Mouse (Mus musculus): ENCODE results near the gene Atp6v1g2. TPM values are rescaled to one million over a fixed set of nuclear protein-coding genes. Genes with fewer than 3 reads are reported as not detected.
A peak's percentile ranks its signal among the peaks of the same experiment; 100 is the strongest.

Gene Atp6v1g2
- polyA plus RNA-seq, 1 experiment from 2014 or later, result 122 TPM

DNA sequence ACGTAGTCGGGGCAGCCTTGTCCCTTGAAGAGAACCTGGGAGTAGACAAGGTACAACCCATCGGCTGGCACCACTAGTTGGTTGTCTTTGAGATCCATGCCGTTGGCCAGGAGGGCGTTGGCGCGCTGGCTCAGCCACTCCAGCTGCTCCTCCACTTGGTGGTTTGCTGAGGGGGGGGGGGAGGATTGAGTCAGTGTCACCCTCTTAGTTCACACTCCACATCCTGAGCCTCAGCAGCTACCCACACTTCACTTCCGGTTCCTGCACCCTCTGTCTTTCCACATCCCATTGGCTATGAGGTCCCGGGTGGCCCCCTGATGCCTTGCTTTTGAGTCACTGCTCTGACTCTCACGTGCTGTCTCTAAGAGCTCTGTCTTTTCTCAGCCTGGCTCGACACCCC is 33.1 kb upstream of the Atp6v1g2 start:
- 89% methylated on average over 11 of the region's 11 CpGs for WGBS
- Histone ChIP-seq H3K36me3 (replicated peaks; ENCODE audit: control insufficient read depth, insufficient read depth) (no peaks in the 10 kb centered on the region), H3K9ac (no peak overlapping the region), H3K4me1 (replicated peaks; ENCODE audit: control insufficient read depth, insufficient read depth, low read length) (peaks cover 9% of the 10 kb centered on the region; the same call in 1 of the 2 replicates), H3K27me3 (ENCODE audit: control insufficient read depth, insufficient read depth, low read length) (peaks cover 25% of the 10 kb centered on the region), H3K27ac (no peak overlapping the region), H3K9me3 (ENCODE audit: control insufficient read depth, low read length) (no peaks in the 10 kb centered on the region), H3K4me2 (replicated peaks) (no peak overlapping the region), H3K4me3 (replicated peaks; ENCODE audit: low read length) (no peak overlapping the region)
- ATAC-seq (ENCODE audit: low FRiP score) (no peak), DNase-seq (ENCODE audit: low spot score) (no peak)

DNA sequence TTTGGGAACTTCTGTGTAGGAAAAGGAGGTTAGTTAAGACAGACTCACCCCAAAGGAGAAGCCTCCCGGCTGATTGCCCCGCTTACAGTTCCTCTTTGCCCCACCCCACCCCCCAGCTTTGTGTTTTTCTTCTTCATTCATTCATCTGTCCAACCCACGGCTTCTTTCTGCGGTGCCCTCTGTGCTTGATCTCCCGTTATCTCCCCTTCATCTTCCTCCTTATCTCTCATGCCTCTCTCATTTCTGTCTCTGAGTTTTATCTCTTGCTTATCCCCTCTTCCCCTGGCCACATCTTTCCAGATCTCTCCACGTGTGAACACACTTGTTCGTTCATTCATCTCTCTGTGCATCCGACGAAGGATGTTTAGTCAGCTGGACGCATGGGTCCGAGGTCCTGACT is 32.3 kb upstream of the Atp6v1g2 start:
- no peak overlapping the region for H3K27ac ChIP-seq
- H3K36me3 ChIP-seq (replicated peaks; ENCODE audit: control insufficient read depth, insufficient read depth), result no peaks in the 10 kb centered on the region
- no peak overlapping the region for H3K4me2 ChIP-seq (replicated peaks)
- WGBS, result 75% methylated on average over 11 of the region's 11 CpGs
- 0 out of 2 replicates have a peak, but pooled peaks cover 2% of the 10 kb centered on the region for H3K4me1 ChIP-seq (replicated peaks; ENCODE audit: control insufficient read depth, insufficient read depth, low read length)
- no peak for ATAC-seq (ENCODE audit: low FRiP score)
- no peak overlapping the region for H3K9ac ChIP-seq
- H3K27me3 ChIP-seq (ENCODE audit: control insufficient read depth, insufficient read depth, low read length), result peaks cover 17% of the 10 kb centered on the region
- DNase-seq (ENCODE audit: low spot score), result no peak
- no peak overlapping the region for H3K4me3 ChIP-seq (replicated peaks; ENCODE audit: low read length)
- no peaks in the 10 kb centered on the region for H3K9me3 ChIP-seq (ENCODE audit: control insufficient read depth, low read length)

DNA sequence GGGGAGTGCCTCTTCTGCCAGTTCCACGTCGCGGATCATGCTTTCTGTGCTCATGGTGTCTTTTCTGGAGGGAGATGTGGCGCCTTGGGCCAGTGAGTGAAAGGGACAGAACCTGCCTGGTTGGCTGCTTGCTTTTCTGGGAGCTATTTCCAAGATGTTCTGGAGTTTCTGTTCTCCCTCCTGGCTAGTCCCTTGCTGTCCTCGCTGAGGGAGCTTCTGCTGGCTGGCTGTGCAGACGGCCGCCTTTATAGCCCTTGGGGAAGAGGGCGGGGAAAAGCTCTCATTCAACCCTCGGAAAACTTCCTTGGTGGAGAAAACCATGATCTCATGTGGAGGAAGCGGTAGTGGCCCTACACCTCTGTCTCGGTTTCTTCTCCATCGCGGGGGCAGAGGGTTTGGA is 31.7 kb upstream of the Atp6v1g2 start, which contains the start of gene Tnf:
Gene Tnf, minus strand, starts transcription at position 221 of the 400 bp plus-strand sequence.
- ATAC-seq (ENCODE audit: low FRiP score) (no peak), DNase-seq (ENCODE audit: low spot score) (no peak)
- 51% methylated on average over 13 of the region's 13 CpGs for WGBS
- H3K4me3 ChIP-seq (replicated peaks; ENCODE audit: low read length), result no peak within 1 kb of the TSS
- no peak within 1 kb of the TSS for H3K4me2 ChIP-seq (replicated peaks)
- H3K27ac ChIP-seq, result no peak within 1 kb of the TSS
- H3K9me3 ChIP-seq (ENCODE audit: control insufficient read depth, low read length), result no peaks in the 10 kb centered on the region
- H3K36me3 ChIP-seq (replicated peaks; ENCODE audit: control insufficient read depth, insufficient read depth), result no peaks in the 10 kb centered on the region
- H3K27me3 ChIP-seq (ENCODE audit: control insufficient read depth, insufficient read depth, low read length), result peaks cover 12% of the 10 kb centered on the region
- no peaks in the 10 kb centered on the region for H3K4me1 ChIP-seq (replicated peaks; ENCODE audit: control insufficient read depth, insufficient read depth, low read length)
- no peak within 1 kb of the TSS for H3K9ac ChIP-seq

DNA sequence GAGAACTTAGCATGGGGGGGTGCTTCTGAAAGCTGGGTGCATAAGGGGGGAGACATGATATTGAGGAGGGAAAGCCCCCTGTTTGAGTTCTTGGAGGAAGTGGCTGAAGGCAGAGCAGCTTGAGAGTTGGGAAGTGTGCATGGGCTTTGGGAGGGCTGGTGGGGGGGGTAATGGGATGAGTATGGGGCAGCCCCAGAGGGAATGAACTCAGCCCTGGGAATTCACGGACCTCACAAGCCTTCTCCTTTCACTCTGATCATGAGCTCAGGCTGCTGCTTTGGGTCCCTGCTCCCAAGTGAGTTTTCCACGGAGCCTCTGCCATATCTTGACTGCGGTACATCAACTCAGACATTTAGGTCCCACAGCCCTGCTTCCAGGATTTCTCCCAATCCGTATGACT is 31.0 kb upstream of the Atp6v1g2 start:
- Histone ChIP-seq H3K27ac (no peak overlapping the region), H3K4me3 (replicated peaks; ENCODE audit: low read length) (no peak overlapping the region), H3K9me3 (ENCODE audit: control insufficient read depth, low read length) (no peaks in the 10 kb centered on the region), H3K4me2 (replicated peaks) (no peak overlapping the region), H3K9ac (no peak overlapping the region), H3K36me3 (replicated peaks; ENCODE audit: control insufficient read depth, insufficient read depth) (no peaks in the 10 kb centered on the region), H3K4me1 (replicated peaks; ENCODE audit: control insufficient read depth, insufficient read depth, low read length) (no peaks in the 10 kb centered on the region), H3K27me3 (ENCODE audit: control insufficient read depth, insufficient read depth, low read length) (peaks cover 7% of the 10 kb centered on the region; the same call in 1 of the 2 replicates)
- DNase-seq (ENCODE audit: low spot score) (no peak), ATAC-seq (ENCODE audit: low FRiP score) (no peak)
- WGBS, result 80% methylated on average over 4 of the region's 4 CpGs

DNA sequence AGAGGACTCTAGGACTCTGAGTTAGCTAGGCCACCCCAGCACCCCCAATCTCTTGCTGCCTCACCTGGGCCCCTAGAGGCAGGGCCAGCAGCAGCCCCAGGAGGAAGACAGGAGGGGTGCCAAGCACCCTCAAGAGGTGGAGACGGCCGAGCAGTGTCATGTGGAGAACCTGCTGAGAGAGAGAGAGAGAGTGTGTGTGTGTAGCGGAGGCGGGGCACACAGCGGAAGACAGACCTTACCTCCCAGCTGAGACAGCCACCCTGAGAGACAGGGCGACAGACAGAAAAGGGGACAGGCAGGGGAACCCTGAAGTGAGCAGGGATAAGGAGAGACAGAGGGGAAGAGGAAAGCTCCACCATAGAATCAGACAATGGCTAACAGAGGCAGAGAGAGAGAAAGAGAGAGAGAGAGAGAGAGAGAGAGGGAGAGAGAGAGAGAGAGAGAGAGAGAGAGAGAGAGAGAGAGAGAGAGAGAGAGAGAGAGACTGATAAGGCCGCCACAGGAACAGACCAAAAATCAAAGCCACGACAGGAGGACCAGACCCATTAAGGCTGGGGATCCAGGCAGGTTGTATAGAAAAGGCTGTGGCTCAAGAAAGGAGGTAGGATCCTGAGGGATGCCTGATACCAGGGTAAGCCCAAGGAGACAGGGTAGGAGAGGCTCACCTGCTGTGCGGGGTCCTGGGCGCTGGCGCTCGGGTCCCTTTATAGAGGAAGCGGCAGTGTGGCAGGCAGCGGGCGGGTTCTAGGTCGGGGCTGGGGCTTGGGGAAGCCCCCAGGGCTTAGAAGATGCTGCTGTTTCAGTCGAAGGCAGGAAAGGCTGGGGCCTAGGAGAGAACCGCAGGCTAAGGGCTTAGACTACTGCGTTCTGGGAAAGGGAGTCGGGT is 28.7 kb upstream of the Atp6v1g2 start, which contains the start of gene Lta:
Gene Lta, minus strand, starts transcription at position 858 of the 886 bp plus-strand sequence.
- no peaks in the 10 kb centered on the region for H3K4me1 ChIP-seq (replicated peaks; ENCODE audit: control insufficient read depth, insufficient read depth, low read length)
- DNase-seq (ENCODE audit: low spot score) (no peak), ATAC-seq (ENCODE audit: low FRiP score) (no peak)
- no peak within 1 kb of the TSS for H3K27ac ChIP-seq
- no peak within 1 kb of the TSS for H3K4me2 ChIP-seq (replicated peaks)
- no peaks in the 10 kb centered on the region for H3K36me3 ChIP-seq (replicated peaks; ENCODE audit: control insufficient read depth, insufficient read depth)
- H3K9ac ChIP-seq, result 0 out of 2 replicates have a peak within 1 kb of the TSS, but pooled peaks have one; percentile 11
- H3K9me3 ChIP-seq (ENCODE audit: control insufficient read depth, low read length), result no peaks in the 10 kb centered on the region
- H3K27me3 ChIP-seq (ENCODE audit: control insufficient read depth, insufficient read depth, low read length), result peaks cover 7% of the 10 kb centered on the region; the same call in 1 of the 2 replicates
- WGBS, result 36% methylated on average over 20 of the region's 20 CpGs
- no peak within 1 kb of the TSS for H3K4me3 ChIP-seq (replicated peaks; ENCODE audit: low read length)

DNA sequence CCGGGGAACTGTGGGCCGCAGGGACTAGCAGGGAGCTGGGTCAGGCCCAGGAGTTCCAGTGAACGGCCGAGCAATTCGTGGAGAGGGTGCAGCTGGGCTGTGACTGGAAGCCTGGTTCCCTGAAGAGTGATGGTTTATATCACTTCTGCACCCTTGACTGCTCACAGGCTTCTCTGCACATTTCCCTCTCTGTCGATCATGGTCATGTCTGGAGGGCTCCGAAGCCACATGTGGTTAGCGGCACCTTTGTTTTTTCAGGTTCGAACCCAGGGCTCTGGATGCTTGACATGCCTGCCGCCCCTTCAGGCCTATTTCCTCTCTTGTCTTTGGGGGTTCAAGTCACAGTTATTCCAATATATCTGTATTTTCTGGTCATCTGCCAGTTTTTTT is 28.1 kb upstream of the Atp6v1g2 start:
- no peak overlapping the region for H3K4me2 ChIP-seq (replicated peaks)
- H3K9me3 ChIP-seq (ENCODE audit: control insufficient read depth, low read length), result no peaks in the 10 kb centered on the region
- no peaks in the 10 kb centered on the region for H3K36me3 ChIP-seq (replicated peaks; ENCODE audit: control insufficient read depth, insufficient read depth)
- DNase-seq (ENCODE audit: low spot score), result no peak
- H3K4me3 ChIP-seq (replicated peaks; ENCODE audit: low read length), result no peak overlapping the region
- H3K27me3 ChIP-seq (ENCODE audit: control insufficient read depth, insufficient read depth, low read length), result peaks cover 7% of the 10 kb centered on the region; the same call in 1 of the 2 replicates
- 59% methylated on average over 10 of the region's 10 CpGs for WGBS
- no peak for ATAC-seq (ENCODE audit: low FRiP score)
- 0 out of 2 replicates have a peak overlapping the region, but pooled peaks have one; percentile 11 for H3K9ac ChIP-seq
- H3K27ac ChIP-seq, result no peak overlapping the region
- no peaks in the 10 kb centered on the region for H3K4me1 ChIP-seq (replicated peaks; ENCODE audit: control insufficient read depth, insufficient read depth, low read length)

DNA sequence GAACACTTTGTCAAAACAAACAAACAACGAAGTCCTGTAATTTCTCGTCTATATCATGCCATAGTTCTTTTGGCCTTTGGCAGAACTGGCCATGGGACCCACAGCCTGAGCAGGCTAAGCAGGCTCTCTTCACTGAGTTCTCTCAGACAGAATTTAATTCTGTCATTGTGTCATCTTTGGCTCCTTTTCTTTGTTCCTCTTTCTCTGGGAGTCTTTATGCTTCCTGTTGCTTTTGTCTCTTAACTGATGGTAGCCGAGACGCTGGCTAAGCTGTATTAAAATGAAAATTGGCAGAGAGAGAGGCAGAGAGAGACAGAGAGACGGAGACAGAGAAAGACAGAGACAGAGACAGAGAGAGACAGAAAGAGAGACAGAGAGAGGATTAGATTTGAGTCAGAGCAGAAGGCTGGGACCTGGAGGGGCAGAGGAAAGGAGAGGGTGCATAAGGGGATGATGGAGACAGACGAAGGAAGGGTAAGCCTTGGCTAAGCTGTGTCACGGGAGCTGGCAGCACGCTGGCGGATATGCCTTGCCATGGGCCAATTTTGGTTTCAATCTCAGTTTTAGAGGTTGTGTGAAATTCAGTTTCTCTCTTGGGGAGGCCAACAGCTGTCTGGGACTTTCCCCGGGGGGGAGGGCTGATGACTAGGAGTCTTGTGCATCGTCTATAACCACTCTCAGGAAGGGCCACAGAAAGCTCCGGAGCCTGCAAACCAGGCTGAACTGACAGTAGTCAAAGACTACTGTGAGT is 23.5 kb upstream of the Atp6v1g2 start:
- Histone ChIP-seq H3K9ac (no peak overlapping the region), H3K9me3 (ENCODE audit: control insufficient read depth, low read length) (no peaks in the 10 kb centered on the region), H3K27me3 (ENCODE audit: control insufficient read depth, insufficient read depth, low read length) (peaks cover 4% of the 10 kb centered on the region; the same call in 1 of the 2 replicates), H3K4me1 (replicated peaks; ENCODE audit: control insufficient read depth, insufficient read depth, low read length) (no peaks in the 10 kb centered on the region), H3K27ac (no peak overlapping the region), H3K36me3 (replicated peaks; ENCODE audit: control insufficient read depth, insufficient read depth) (no peaks in the 10 kb centered on the region), H3K4me3 (replicated peaks; ENCODE audit: low read length) (no peak overlapping the region), H3K4me2 (replicated peaks) (no peak overlapping the region)
- 73% methylated on average over 12 of the region's 12 CpGs for WGBS
- DNase-seq (ENCODE audit: low spot score) (no peak), ATAC-seq (ENCODE audit: low FRiP score) (no peak)

DNA sequence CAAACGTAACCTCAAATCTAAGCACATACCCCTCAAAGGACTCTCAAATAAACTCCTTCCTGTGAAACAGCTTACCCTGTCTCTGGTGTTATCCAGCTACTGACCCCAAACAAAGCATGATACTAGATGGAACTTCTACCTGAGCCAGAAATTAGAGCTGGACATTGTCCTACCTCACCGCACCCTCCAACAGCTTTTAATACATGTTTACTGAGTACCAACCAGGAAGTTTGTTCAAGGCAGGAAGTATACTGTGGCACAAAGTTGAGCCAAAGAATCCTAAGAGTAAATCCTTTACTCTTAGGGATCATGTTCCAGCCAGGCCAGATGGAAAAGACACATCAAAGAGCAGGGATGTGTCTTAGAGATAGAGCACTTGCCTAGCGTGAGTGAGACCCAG is 22.9 kb upstream of the Atp6v1g2 start:
- Histone ChIP-seq H3K9ac (no peak overlapping the region), H3K4me2 (replicated peaks) (no peak overlapping the region), H3K27ac (no peak overlapping the region), H3K4me3 (replicated peaks; ENCODE audit: low read length) (no peak overlapping the region), H3K9me3 (ENCODE audit: control insufficient read depth, low read length) (no peaks in the 10 kb centered on the region), H3K27me3 (ENCODE audit: control insufficient read depth, insufficient read depth, low read length) (no peaks in the 10 kb centered on the region), H3K36me3 (replicated peaks; ENCODE audit: control insufficient read depth, insufficient read depth) (no peaks in the 10 kb centered on the region), H3K4me1 (replicated peaks; ENCODE audit: control insufficient read depth, insufficient read depth, low read length) (no peaks in the 10 kb centered on the region)
- ATAC-seq (ENCODE audit: low FRiP score), result no peak
- WGBS, result 82% methylated on average over 3 of the region's 3 CpGs
- no peak for DNase-seq (ENCODE audit: low spot score)

DNA sequence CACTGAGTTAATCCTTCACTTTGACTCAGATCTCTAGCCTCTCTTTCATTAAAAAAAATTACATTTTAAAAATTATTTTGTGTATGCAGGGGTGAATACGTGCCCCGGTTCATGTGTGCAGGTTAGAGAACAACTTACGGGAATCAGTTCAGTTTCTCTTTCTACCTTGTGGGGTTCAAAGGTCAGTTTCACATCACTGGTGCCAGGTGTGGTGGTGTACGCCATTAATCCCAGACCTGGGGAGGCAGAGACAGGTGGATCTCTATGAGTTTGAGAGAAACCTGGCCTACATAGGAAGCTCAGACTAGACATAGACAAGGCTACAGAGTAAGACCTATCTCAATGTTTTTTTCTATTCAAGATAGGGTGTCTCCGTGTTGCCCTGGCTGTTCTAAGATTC is 20.4 kb upstream of the Atp6v1g2 start:
- H3K27me3 ChIP-seq (ENCODE audit: control insufficient read depth, insufficient read depth, low read length), result no peaks in the 10 kb centered on the region
- no peaks in the 10 kb centered on the region for H3K4me1 ChIP-seq (replicated peaks; ENCODE audit: control insufficient read depth, insufficient read depth, low read length)
- no peaks in the 10 kb centered on the region for H3K9me3 ChIP-seq (ENCODE audit: control insufficient read depth, low read length)
- no peak overlapping the region for H3K9ac ChIP-seq
- H3K36me3 ChIP-seq (replicated peaks; ENCODE audit: control insufficient read depth, insufficient read depth), result no peaks in the 10 kb centered on the region
- no peak for DNase-seq (ENCODE audit: low spot score)
- H3K4me2 ChIP-seq (replicated peaks), result no peak overlapping the region
- H3K4me3 ChIP-seq (replicated peaks; ENCODE audit: low read length), result no peak overlapping the region
- ATAC-seq (ENCODE audit: low FRiP score), result no peak
- H3K27ac ChIP-seq, result no peak overlapping the region
- 94% methylated on average over 5 of the region's 5 CpGs for WGBS
